Mouse (Mus musculus): ENCODE data around the gene Adgrl2.

DNA sequence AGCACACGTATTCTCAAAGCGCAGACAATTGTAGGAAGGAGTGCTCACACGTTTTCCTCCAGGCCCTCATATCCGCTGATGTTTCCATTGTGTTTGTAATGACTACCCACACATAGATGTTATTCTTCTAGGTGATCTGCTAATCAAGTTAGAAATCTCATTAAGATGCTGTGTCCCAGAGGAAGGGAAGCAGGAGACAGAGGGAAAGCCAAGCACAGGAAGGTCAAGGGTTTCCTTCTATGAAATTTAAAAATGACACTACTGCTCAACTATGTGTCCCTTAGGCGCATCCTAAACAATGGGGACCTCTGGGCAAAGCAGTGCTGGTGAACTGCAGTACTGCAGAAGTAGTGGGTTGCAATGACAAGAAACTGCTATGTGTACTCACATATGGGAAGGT is 102.5 kb downstream of the Adgrl2 start:
- TF ChIP-seq CTCF (IDR thresholded peaks at IDR 0.05; ENCODE audit: extremely low read depth, insufficient read depth, insufficient read length, insufficient replicate concordance), result no peak
- no peak for TF ChIP-seq POLR2A (IDR thresholded peaks at IDR 0.05; ENCODE audit: low read depth, low read length)

All from spleen, adult 2 months (tissue).